Mouse (Mus musculus): ENCODE data around the gene Tmem107. TPM values are rescaled to one million over a fixed set of nuclear protein-coding genes. Genes with fewer than 3 reads are reported as not detected.
"Not testable (repeated sequence)": the region's sequence is repeated elsewhere in the genome, so short reads cannot be mapped to it uniquely, and the experiment has no call there.

The Tmem107 gene
- total RNA-seq, 1 experiment from 2014 or later, result 22.0 TPM

DNA sequence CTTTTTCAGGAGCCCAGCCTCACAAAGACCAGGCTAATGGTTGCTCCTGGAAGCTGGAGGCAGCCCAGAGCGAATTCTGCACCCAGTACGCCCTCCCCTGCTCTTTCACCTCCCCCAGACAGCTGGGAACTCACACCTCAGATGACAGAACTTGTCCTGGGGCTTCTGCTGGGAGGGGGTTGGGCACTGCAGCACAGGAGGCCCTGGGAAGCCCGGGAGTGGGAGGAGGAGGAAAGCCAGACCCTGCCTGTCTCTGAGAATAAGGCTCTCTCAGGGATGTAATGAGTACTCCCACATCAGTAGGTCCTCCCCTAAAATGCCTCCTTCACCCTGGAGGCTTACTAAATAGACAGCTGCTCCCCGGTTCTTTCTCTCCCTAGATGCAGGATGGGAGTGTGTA is 16.5 kb downstream of the Tmem107 start:
- no peak for ATAC-seq (replicated peaks in 1 of 2; ENCODE audit: insufficient read depth in 1 of 2, low FRiP score in 2 of 2, low TSS enrichment in 1 of 2, low read depth in 1 of 2, poor library complexity in 2 of 2, severe bottlenecking in 2 of 2)

- ATAC-seq (replicated peaks in 1 of 2; ENCODE audit: insufficient read depth in 1 of 2, low FRiP score in 2 of 2, low TSS enrichment in 1 of 2, low read depth in 1 of 2, poor library complexity in 2 of 2, severe bottlenecking in 2 of 2), result no peak
Measured at GRCm38 (mm10) chr11:69087597-69087996, 17.0 kb downstream of the Tmem107 start.

DNA sequence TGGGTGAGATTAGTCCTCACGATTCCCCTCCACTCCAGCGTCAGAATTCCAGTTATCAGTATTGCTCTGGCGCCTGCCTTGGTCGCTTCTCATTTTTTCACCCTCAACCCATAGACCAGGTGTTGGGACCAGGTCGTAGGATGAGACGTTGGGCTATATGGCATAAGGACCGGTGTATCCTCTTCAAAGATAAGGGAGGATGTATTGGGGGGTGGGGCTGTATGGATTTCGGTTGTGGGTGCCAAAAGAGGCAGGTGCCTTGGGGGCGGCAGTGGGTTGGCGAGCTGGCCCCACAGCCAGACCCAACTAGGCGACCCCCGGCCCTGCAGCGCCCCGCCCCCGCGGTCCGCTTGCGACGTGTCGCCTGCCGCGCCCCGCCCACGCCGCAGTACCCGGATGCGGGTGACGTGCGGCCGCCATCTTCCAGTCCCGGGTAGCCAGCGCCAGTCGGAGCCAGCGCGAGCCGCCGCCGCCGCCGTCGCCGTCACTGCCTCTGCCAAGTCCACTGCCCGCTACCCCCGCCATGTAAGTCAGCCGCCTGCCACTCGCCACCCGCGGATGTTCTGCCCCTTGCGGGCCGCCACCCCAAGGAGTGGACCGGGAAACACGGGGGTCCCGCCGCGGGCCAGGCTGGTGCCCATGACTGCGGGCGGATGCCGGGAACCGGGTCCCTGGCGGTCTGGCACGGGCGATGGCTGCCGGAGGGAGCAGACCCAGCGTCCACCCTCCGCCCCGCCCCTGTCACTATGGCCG is 17.7 kb downstream of the Tmem107 start, which contains the start of gene Vamp2:
Gene Vamp2 (plus strand): TSS at position 388 of the 753 bp plus-strand sequence.
- ATAC-seq (replicated peaks in 1 of 2; ENCODE audit: insufficient read depth in 1 of 2, low FRiP score in 2 of 2, low TSS enrichment in 1 of 2, low read depth in 1 of 2, poor library complexity in 2 of 2, severe bottlenecking in 2 of 2), result peak; percentile 44 to 68; a peak in 3 of 4 replicates

DNA sequence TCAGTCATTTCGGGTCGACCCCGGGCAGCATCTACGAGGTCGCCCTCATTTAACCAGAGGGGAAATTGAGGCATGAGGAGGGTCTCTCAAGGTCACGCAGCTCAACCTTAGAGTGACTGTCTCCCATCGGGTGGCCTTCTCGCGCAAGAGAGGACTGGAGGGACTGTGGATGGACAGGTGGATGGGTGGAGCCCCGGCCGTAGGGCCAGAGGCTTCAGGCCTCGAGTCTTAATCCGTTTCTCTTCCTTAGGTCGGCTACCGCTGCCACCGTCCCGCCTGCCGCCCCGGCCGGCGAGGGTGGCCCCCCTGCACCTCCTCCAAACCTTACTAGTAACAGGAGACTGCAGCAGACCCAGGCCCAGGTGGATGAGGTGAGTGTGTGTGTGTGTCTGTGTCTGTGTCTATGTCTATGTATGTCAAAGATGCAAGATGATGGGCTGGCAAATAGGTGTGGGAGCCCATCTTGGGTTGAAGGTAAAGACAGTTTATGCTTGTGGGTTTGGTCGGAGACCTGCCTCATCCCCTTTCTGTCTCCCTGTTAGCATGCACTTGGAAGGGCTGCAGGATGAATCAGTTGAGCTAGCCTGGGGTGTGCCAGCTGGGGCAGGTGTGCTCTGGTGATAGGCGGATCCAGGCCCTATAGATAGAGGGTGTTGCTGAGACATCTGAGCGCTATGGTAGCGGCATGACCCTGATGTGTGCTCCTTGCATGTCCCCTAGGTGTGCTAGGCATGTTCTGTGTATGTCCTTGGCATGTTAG is 18.4 kb downstream of the Tmem107 start:
- no peak for ATAC-seq (replicated peaks in 1 of 2; ENCODE audit: insufficient read depth in 1 of 2, low FRiP score in 2 of 2, low TSS enrichment in 1 of 2, low read depth in 1 of 2, poor library complexity in 2 of 2, severe bottlenecking in 2 of 2)

- ATAC-seq (replicated peaks in 1 of 2; ENCODE audit: insufficient read depth in 1 of 2, low FRiP score in 2 of 2, low TSS enrichment in 1 of 2, low read depth in 1 of 2, poor library complexity in 2 of 2, severe bottlenecking in 2 of 2), result no peak
Measured at GRCm38 (mm10) chr11:69089616-69090290, 19.1 kb downstream of the Tmem107 start.

DNA sequence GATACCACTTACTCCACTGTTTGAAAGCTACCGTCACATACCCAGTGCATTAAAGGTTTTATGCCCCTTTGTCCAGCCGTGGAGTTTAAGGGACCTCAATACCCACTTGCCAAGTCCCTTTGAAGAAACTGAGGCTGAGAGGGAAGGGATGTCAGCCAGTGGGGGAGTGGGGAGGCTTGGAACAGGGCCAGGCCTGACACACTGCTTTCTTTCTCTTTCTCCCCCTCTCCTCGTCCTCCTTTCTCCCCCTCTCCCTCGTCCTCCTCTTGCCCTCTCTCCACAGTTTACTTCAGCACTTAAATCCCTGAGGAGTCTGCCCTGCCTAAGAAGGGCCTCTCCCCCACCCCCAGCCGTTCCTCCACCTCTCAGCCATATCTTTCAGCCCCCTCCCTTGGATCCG is 19.8 kb downstream of the Tmem107 start:
- ATAC-seq (replicated peaks in 1 of 2; ENCODE audit: insufficient read depth in 1 of 2, low FRiP score in 2 of 2, low TSS enrichment in 1 of 2, low read depth in 1 of 2, poor library complexity in 2 of 2, severe bottlenecking in 2 of 2), result no peak

DNA sequence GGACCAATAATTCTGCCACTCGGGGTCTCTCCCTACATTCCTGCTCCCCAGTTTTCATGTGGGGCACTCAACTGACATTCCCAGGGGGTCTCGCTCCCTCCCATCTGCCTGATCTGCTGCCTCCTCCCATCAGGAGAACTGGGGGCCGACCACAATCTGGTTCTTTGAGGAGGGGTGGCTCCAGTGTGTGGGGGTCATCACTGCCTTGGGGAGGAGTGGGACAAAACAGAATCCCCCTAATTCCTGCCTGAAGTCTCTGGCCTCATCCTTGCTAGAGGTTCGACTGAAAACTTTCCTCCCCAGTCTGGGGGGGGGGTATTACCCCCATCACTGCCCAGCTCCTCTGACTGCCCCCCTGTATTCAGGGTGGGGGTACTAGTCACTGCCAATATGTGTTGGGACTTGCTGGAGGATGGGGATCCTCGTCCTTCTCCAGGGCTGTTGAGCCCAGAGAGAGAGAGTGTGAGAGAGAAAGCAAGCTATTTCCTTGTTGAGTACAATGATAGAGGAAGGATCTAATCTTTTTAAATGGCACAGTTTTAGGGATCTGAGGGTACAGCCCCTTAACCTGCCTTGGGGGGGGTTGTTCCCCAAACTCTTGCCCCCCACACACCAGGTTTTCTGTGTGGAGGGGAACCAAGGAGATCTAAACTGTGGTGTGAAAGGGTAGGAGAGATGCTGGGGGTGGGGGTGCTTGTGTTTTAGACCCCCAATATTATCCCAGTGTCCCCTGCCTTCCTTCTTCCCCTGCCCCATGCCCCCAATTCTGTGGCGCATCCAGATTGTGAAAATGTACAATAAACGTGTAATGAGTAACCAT is 21.2 kb downstream of the Tmem107 start:
- ATAC-seq (replicated peaks in 1 of 2; ENCODE audit: insufficient read depth in 1 of 2, low FRiP score in 2 of 2, low TSS enrichment in 1 of 2, low read depth in 1 of 2, poor library complexity in 2 of 2, severe bottlenecking in 2 of 2), result no peak

DNA sequence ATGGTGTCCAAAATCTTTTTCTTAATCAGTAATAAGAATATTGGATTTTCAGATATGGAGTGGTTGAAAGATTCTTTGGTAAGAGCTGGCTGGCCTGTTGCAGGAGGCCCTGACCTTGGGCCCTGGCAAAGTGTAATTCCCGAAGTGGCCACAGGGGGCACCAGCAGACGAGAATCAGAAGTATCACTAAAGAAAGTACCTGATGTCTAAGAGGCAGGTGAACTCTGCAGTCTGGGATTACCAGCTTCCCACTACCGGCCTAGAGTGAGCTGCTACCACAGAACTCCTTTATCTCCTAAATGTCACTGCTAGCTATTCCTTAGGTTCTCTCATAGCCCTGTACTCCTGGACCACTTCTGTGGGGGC is 21.8 kb downstream of the Tmem107 start:
- no peak for ATAC-seq (replicated peaks in 1 of 2; ENCODE audit: insufficient read depth in 1 of 2, low FRiP score in 2 of 2, low TSS enrichment in 1 of 2, low read depth in 1 of 2, poor library complexity in 2 of 2, severe bottlenecking in 2 of 2)

DNA sequence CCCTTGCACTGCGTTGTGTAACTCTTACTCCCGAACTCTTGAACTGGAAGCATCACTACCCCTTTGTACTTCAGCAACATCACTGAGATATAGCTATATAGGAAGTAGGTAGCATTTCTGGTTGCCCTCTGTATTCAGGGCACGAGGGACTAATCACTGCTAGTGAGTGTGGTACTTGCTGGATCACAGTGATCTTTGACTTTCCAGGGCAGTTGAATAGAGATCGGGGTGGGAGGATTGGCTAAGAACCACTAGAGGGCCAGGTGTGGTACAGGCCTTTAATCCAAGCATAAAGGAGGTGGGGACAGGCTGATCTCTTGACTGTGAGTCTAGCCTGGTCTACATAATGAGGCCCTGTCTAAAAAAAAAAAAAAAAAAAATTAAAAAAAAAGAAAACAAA is 22.3 kb downstream of the Tmem107 start:
- no peak for ATAC-seq (replicated peaks in 1 of 2; ENCODE audit: insufficient read depth in 1 of 2, low FRiP score in 2 of 2, low TSS enrichment in 1 of 2, low read depth in 1 of 2, poor library complexity in 2 of 2, severe bottlenecking in 2 of 2)

- ATAC-seq (replicated peaks in 1 of 2; ENCODE audit: insufficient read depth in 1 of 2, low FRiP score in 2 of 2, low TSS enrichment in 1 of 2, low read depth in 1 of 2, poor library complexity in 2 of 2, severe bottlenecking in 2 of 2), result not testable (repeated sequence)
Measured at GRCm38 (mm10) chr11:69093856-69094255, 23.2 kb downstream of the Tmem107 start.

GRCm38 (mm10) chr11:69094697-69095429 is 24.3 kb downstream of the Tmem107 start, which contains the start of gene Per1:
Gene Per1, plus strand, starts transcription at chr11:69095217.
- ATAC-seq (replicated peaks in 1 of 2; ENCODE audit: insufficient read depth in 1 of 2, low FRiP score in 2 of 2, low TSS enrichment in 1 of 2, low read depth in 1 of 2, poor library complexity in 2 of 2, severe bottlenecking in 2 of 2), result peak; percentile 62 to 70

DNA sequence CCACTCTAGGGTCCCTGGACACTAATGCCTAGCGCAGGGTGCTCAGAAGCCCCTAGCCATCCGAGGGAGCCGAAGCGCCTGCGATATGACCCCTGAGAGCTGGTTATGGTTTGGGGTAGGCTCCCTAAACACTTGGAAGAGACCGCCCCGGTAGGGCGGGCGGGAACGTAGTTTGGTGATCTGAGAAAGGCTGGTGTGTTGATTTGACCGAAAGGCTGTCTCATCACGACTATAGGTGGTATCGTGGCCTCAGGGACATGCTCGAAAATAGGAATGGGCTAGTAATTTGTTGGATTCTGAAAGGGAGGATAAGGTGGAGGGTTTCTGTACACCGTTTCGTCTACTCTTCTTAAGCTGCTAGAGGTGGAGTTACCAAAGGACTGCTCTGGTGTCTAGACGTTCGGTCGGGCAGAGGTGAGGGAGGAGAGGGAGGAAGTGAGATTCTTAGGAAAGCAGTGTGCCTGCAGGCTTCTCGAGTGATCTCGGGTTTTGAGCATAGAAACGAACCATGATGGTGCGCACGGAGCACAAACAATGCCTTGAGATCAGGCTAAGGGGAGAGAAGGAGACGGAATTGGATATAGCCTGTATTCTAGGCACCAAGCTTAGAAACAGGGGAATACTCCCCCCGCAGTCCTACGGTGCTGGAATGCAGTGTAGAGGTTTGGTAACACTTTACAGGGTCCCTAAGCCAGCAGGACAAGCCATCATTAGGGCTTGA is 25.1 kb downstream of the Tmem107 start:
- ATAC-seq (replicated peaks in 1 of 2; ENCODE audit: insufficient read depth in 1 of 2, low FRiP score in 2 of 2, low TSS enrichment in 1 of 2, low read depth in 1 of 2, poor library complexity in 2 of 2, severe bottlenecking in 2 of 2), result no peak

GRCm38 (mm10) chr11:69096360-69096986 is 25.9 kb downstream of the Tmem107 start:
- no peak for ATAC-seq (replicated peaks in 1 of 2; ENCODE audit: insufficient read depth in 1 of 2, low FRiP score in 2 of 2, low TSS enrichment in 1 of 2, low read depth in 1 of 2, poor library complexity in 2 of 2, severe bottlenecking in 2 of 2)

- ATAC-seq (replicated peaks in 1 of 2; ENCODE audit: insufficient read depth in 1 of 2, low FRiP score in 2 of 2, low TSS enrichment in 1 of 2, low read depth in 1 of 2, poor library complexity in 2 of 2, severe bottlenecking in 2 of 2), result peak; percentile 3 to 29
Measured at GRCm38 (mm10) chr11:69096987-69097900, 26.6 kb downstream of the Tmem107 start.

Measured in hematopoietic stem cell, adult 5-6 weeks (primary cell).